Mouse (Mus musculus): ENCODE measurements at regions not wholly inside any gene's neighbourhood (a gene's known extent, or its start where the extent isn't known, plus 50 kb on each side); places are given as distances from the start of the nearest gene placed in this dataset.

DNA sequence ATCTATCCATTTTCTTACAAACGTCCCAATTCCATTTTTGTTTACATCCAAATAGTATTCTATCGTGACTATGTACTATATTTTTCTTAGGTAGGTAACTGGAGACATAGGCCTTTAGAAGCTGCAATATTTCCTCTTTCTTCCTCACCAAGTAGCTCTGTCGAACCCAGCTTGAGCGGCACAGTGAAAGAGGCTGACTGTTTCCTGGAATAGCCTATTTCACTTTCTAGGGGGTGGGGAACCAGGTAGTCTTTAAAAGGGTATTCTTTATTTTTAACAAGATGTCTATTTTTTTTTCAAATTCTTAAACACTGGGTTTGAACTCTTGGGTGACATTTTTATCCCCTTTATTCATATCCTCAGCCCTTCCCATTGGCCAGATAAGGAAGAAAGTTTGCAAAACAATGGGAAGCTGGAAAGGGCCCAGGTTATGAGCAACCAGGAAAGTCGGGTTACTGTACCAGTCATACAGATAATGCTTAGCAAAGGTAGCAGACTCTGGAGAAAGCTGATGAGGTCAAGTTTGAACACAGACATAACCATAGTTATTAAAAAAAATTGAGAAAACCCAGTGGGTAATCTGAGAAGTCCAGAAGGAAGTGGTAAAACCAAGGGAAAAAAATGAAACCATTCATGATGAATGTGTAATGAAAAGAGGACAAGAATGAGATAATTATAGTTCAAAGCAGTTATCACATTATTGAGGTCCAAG lies 103.3 kb upstream of the Tnfaip3 start:
- no peak overlapping the region for H3K9ac ChIP-seq (ENCODE audit: low read depth, low read length)
- DNase-seq (ENCODE audit: low spot score) (no peak), ATAC-seq (ENCODE audit: low FRiP score) (no peak)
- 86% methylated on average over 5 of the region's 5 CpGs for WGBS
- H3K27ac ChIP-seq (ENCODE audit: low read depth, low read length): no peak overlapping the region
- no peaks in the 10 kb centered on the region for H3K36me3 ChIP-seq (ENCODE audit: control insufficient read depth, insufficient read depth, low read length)
- no peaks in the 10 kb centered on the region for H3K4me1 ChIP-seq (replicated peaks; ENCODE audit: control insufficient read depth, insufficient read depth, low read length)
- no peaks in the 10 kb centered on the region for H3K9me3 ChIP-seq (ENCODE audit: control insufficient read depth, low read length)
- H3K4me3 ChIP-seq (ENCODE audit: low read depth, low read length): no peak overlapping the region
- no peak overlapping the region for H3K4me2 ChIP-seq (replicated peaks; ENCODE audit: low read depth, low read length)
- H3K27me3 ChIP-seq (ENCODE audit: control insufficient read depth, insufficient read depth, low read length): no peaks in the 10 kb centered on the region

- no peak overlapping the region for H3K9ac ChIP-seq (ENCODE audit: low read depth, low read length)
- DNase-seq (ENCODE audit: low spot score) (peak; percentile 19), ATAC-seq (ENCODE audit: low FRiP score) (no peak)
- WGBS: 53% methylated on average over 9 of the region's 9 CpGs
- H3K36me3 ChIP-seq (ENCODE audit: control insufficient read depth, insufficient read depth, low read length): no peaks in the 10 kb centered on the region
- H3K9me3 ChIP-seq (ENCODE audit: control insufficient read depth, low read length): no peaks in the 10 kb centered on the region
- no peak overlapping the region for H3K4me2 ChIP-seq (replicated peaks; ENCODE audit: low read depth, low read length)
- H3K4me3 ChIP-seq (ENCODE audit: low read depth, low read length): no peak overlapping the region
- H3K27ac ChIP-seq (ENCODE audit: low read depth, low read length): no peak overlapping the region
- H3K27me3 ChIP-seq (ENCODE audit: control insufficient read depth, insufficient read depth, low read length): no peaks in the 10 kb centered on the region
- no peaks in the 10 kb centered on the region for H3K4me1 ChIP-seq (replicated peaks; ENCODE audit: control insufficient read depth, insufficient read depth, low read length)
Observed at GRCm38 (mm10) chr10:19117071-19117605, 101.7 kb upstream of the Tnfaip3 start.

GRCm38 (mm10) chr10:19112459-19112858 lies 97.0 kb upstream of the Tnfaip3 start:
- 46% methylated on average over 2 of the region's 2 CpGs for WGBS
- H3K4me2 ChIP-seq (replicated peaks; ENCODE audit: low read depth, low read length): no peak overlapping the region
- no peaks in the 10 kb centered on the region for H3K9me3 ChIP-seq (ENCODE audit: control insufficient read depth, low read length)
- ATAC-seq (ENCODE audit: low FRiP score) (no peak), DNase-seq (ENCODE audit: low spot score) (no peak)
- no peak overlapping the region for H3K9ac ChIP-seq (ENCODE audit: low read depth, low read length)
- no peaks in the 10 kb centered on the region for H3K36me3 ChIP-seq (ENCODE audit: control insufficient read depth, insufficient read depth, low read length)
- no peaks in the 10 kb centered on the region for H3K4me1 ChIP-seq (replicated peaks; ENCODE audit: control insufficient read depth, insufficient read depth, low read length)
- no peak overlapping the region for H3K27ac ChIP-seq (ENCODE audit: low read depth, low read length)
- no peaks in the 10 kb centered on the region for H3K27me3 ChIP-seq (ENCODE audit: control insufficient read depth, insufficient read depth, low read length)
- H3K4me3 ChIP-seq (ENCODE audit: low read depth, low read length): no peak overlapping the region

- DNase-seq (ENCODE audit: low spot score) (peak; percentile 13), ATAC-seq (ENCODE audit: low FRiP score) (no peak)
- Histone ChIP-seq H3K9me3 (ENCODE audit: control insufficient read depth, low read length) (no peaks in the 10 kb centered on the region), H3K36me3 (ENCODE audit: control insufficient read depth, insufficient read depth, low read length) (no peaks in the 10 kb centered on the region), H3K4me3 (ENCODE audit: low read depth, low read length) (no peak overlapping the region), H3K27ac (ENCODE audit: low read depth, low read length) (no peak overlapping the region), H3K4me1 (replicated peaks; ENCODE audit: control insufficient read depth, insufficient read depth, low read length) (no peaks in the 10 kb centered on the region), H3K27me3 (ENCODE audit: control insufficient read depth, insufficient read depth, low read length) (no peaks in the 10 kb centered on the region), H3K4me2 (replicated peaks; ENCODE audit: low read depth, low read length) (no peak overlapping the region), H3K9ac (ENCODE audit: low read depth, low read length) (no peak overlapping the region)
- 61% methylated on average over 6 of the region's 6 CpGs for whole genome bisulfite sequencing
Observed at GRCm38 (mm10) chr10:19105231-19105681, 89.8 kb upstream of the Tnfaip3 start.

- no peaks in the 10 kb centered on the region for H3K4me1 ChIP-seq (replicated peaks; ENCODE audit: control insufficient read depth, insufficient read depth, low read length)
- H3K4me3 ChIP-seq (ENCODE audit: low read depth, low read length): no peak overlapping the region
- no peaks in the 10 kb centered on the region for H3K9me3 ChIP-seq (ENCODE audit: control insufficient read depth, low read length)
- no peaks in the 10 kb centered on the region for H3K36me3 ChIP-seq (ENCODE audit: control insufficient read depth, insufficient read depth, low read length)
- no peak overlapping the region for H3K27ac ChIP-seq (ENCODE audit: low read depth, low read length)
- 66% methylated on average over 5 of the region's 5 CpGs for WGBS
- H3K9ac ChIP-seq (ENCODE audit: low read depth, low read length): no peak overlapping the region
- no peak overlapping the region for H3K4me2 ChIP-seq (replicated peaks; ENCODE audit: low read depth, low read length)
- ATAC-seq (ENCODE audit: low FRiP score): no peak
- no peaks in the 10 kb centered on the region for H3K27me3 ChIP-seq (ENCODE audit: control insufficient read depth, insufficient read depth, low read length)
- no peak for DNase-seq (ENCODE audit: low spot score)
Observed at GRCm38 (mm10) chr10:19104671-19105203, 89.3 kb upstream of the Tnfaip3 start.

DNA sequence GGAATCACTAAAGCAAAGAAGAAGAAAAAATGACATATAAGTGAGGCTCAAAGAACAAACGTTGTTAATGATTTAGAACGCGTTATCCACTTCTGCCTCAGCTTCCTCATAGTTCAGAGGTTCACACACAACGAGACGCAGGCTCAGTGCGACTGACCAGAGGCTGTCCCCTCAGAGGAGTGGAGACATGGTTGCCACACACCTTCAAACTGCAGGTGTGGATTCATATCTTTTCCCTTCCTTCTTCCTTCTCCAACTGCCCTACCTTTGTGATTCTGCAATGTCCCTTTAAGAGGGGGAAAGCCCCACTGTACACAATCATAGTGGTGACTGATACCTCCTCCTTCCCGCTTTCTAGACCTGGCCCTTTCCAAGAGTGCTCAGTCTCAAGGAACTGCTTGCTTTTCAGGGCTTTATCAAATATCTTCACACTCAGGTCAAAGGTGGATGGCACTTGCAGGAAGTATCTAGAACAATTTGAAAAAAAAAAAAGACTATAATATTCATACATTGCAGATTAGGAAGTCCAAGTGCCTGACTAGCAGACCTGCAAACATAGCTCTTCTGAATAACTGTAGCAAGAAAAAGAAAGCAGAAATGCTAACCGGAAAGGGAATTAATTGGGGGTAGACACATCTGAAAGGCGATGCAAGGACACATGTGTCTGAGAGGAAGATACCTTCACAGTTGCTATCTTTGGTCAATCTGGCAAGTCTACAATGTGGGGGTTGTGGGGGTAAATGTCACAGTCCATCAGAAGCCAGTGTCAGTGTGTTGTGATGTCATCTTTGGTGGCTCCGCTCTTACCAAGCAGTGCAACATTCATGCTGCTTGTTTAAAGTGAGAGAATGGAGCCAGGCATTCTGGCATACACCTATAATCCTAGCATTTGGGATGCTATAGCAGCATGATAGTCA lies 84.2 kb upstream of the Tnfaip3 start:
- Histone ChIP-seq H3K4me3 (ENCODE audit: low read depth, low read length) (no peak overlapping the region), H3K9me3 (ENCODE audit: control insufficient read depth, low read length) (no peaks in the 10 kb centered on the region), H3K27ac (ENCODE audit: low read depth, low read length) (no peak overlapping the region), H3K9ac (ENCODE audit: low read depth, low read length) (no peak overlapping the region), H3K4me1 (replicated peaks; ENCODE audit: control insufficient read depth, insufficient read depth, low read length) (no peaks in the 10 kb centered on the region), H3K27me3 (ENCODE audit: control insufficient read depth, insufficient read depth, low read length) (no peaks in the 10 kb centered on the region), H3K4me2 (replicated peaks; ENCODE audit: low read depth, low read length) (no peak overlapping the region), H3K36me3 (ENCODE audit: control insufficient read depth, insufficient read depth, low read length) (no peaks in the 10 kb centered on the region)
- ATAC-seq (ENCODE audit: low FRiP score) (no peak), DNase-seq (ENCODE audit: low spot score) (no peak)
- 83% methylated on average over 10 of the region's 10 CpGs for WGBS

- H3K36me3 ChIP-seq (ENCODE audit: control insufficient read depth, insufficient read depth, low read length): no peaks in the 10 kb centered on the region
- no peak overlapping the region for H3K4me2 ChIP-seq (replicated peaks; ENCODE audit: low read depth, low read length)
- WGBS: 51% methylated on average over 8 of the region's 8 CpGs
- no peak overlapping the region for H3K9ac ChIP-seq (ENCODE audit: low read depth, low read length)
- ATAC-seq (ENCODE audit: low FRiP score): no peak
- H3K27ac ChIP-seq (ENCODE audit: low read depth, low read length): no peak overlapping the region
- no peak for DNase-seq (ENCODE audit: low spot score)
- H3K27me3 ChIP-seq (ENCODE audit: control insufficient read depth, insufficient read depth, low read length): no peaks in the 10 kb centered on the region
- H3K9me3 ChIP-seq (ENCODE audit: control insufficient read depth, low read length): no peaks in the 10 kb centered on the region
- no peak overlapping the region for H3K4me3 ChIP-seq (ENCODE audit: low read depth, low read length)
- H3K4me1 ChIP-seq (replicated peaks; ENCODE audit: control insufficient read depth, insufficient read depth, low read length): no peaks in the 10 kb centered on the region
Observed at GRCm38 (mm10) chr10:19094297-19094696, 78.8 kb upstream of the Tnfaip3 start.

DNA sequence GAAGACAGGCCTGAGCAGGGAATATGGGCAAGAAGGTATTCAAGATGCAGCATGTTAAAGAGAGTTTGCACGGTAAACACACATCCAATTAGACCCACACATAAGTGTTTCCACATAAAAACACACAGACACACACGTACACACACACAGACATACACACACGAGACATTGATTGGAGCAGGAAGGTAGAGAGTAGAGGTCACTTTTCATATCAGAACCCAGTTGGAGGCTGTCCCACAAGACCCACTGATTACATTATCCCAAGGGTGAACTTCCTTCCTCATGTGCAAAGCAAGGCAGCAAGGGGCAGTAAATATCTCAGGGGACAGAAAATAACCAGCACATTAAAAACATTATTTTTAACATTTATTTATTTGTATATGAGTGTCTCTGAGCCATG lies 78.2 kb upstream of the Tnfaip3 start:
- WGBS: 79% methylated on average over 3 of the region's 3 CpGs
- Histone ChIP-seq H3K4me1 (replicated peaks; ENCODE audit: control insufficient read depth, insufficient read depth, low read length) (no peaks in the 10 kb centered on the region), H3K9ac (ENCODE audit: low read depth, low read length) (no peak overlapping the region), H3K27me3 (ENCODE audit: control insufficient read depth, insufficient read depth, low read length) (no peaks in the 10 kb centered on the region), H3K4me2 (replicated peaks; ENCODE audit: low read depth, low read length) (no peak overlapping the region), H3K36me3 (ENCODE audit: control insufficient read depth, insufficient read depth, low read length) (no peaks in the 10 kb centered on the region), H3K4me3 (ENCODE audit: low read depth, low read length) (no peak overlapping the region), H3K27ac (ENCODE audit: low read depth, low read length) (no peak overlapping the region), H3K9me3 (ENCODE audit: control insufficient read depth, low read length) (no peaks in the 10 kb centered on the region)
- DNase-seq (ENCODE audit: low spot score): no peak
- no peak for ATAC-seq (ENCODE audit: low FRiP score)

All from hindbrain, embryonic 11.5 days (tissue).